Mouse (Mus musculus): ENCODE results near the gene Wdr18. TPM values are rescaled to one million over a fixed set of nuclear protein-coding genes. Genes with fewer than 3 reads are reported as not detected.

The Wdr18 gene
- total and polyA plus RNA-seq, 2 experiments = 24.8 to 63.3 TPM

DNA sequence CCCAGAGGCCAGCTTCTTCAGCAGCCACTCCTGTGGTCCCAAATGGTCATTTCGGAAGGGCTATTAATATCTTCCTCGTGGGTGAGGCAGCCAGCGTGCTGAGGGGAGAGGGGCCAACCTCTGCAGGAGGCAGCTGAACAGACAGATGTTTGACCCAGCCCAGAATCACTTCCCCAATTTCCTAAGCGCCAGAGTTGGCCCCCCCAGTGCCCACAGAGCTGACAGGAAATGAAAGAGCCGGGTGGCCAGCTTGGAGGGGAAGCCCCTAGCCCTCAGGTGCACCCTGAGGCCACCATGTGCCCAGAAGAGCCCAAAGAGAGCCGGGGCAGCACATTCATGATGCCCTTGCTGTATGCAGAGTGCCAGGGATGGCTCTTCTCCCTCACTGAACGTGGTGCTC, 19.2 kb upstream of the Wdr18 start:
- no peaks in the 10 kb centered on the region for H3K36me3 ChIP-seq (ENCODE audit: control insufficient read depth, insufficient read depth, low read length)
- 77% methylated on average over 7 of the region's 7 CpGs for WGBS
- H3K27me3 ChIP-seq (ENCODE audit: control insufficient read depth, insufficient read depth, low read length) = no peaks in the 10 kb centered on the region
- H3K4me3 ChIP-seq (ENCODE audit: insufficient read depth, low read depth, low read length) = no peak overlapping the region
- H3K4me1 ChIP-seq (ENCODE audit: control insufficient read depth, insufficient read depth, low read length) = peaks cover 15% of the 10 kb centered on the region
- no peak overlapping the region for H3K9ac ChIP-seq (ENCODE audit: low read depth, low read length)
- H3K27ac ChIP-seq (replicated peaks; ENCODE audit: insufficient read depth, low read depth, low read length) = no peak overlapping the region
- H3K79me2 ChIP-seq (ENCODE audit: control insufficient read depth, insufficient read depth, low read length) = no peaks in the 10 kb centered on the region; the same call in 1 of the 2 replicates
- TF ChIP-seq POLR2A (IDR thresholded peaks at IDR 0.05; ENCODE audit: extremely low read depth, insufficient read depth, low read length) (no peak), CTCF (IDR thresholded peaks at IDR 0.05; ENCODE audit: low read depth, low read length) (no peak)
- no peak for DNase-seq (ENCODE audit: extremely low read depth, low read depth, low spot score)

GRCm38 (mm10) chr10:79942988-79943387, 17.0 kb upstream of the Wdr18 start:
- no peak overlapping the region for H3K27ac ChIP-seq (replicated peaks; ENCODE audit: insufficient read depth, low read depth, low read length)
- no peaks in the 10 kb centered on the region for H3K27me3 ChIP-seq (ENCODE audit: control insufficient read depth, insufficient read depth, low read length)
- H3K4me3 ChIP-seq (ENCODE audit: insufficient read depth, low read depth, low read length) = no peak overlapping the region
- WGBS = 93% methylated on average over 1 of the region's 1 CpGs
- no peak for DNase-seq (ENCODE audit: extremely low read depth, low read depth, low spot score)
- no peaks in the 10 kb centered on the region for H3K36me3 ChIP-seq (ENCODE audit: control insufficient read depth, insufficient read depth, low read length)
- no peak overlapping the region for H3K9ac ChIP-seq (ENCODE audit: low read depth, low read length)
- no peaks in the 10 kb centered on the region; the same call in 1 of the 2 replicates for H3K79me2 ChIP-seq (ENCODE audit: control insufficient read depth, insufficient read depth, low read length)
- H3K4me1 ChIP-seq (ENCODE audit: control insufficient read depth, insufficient read depth, low read length) = no peaks in the 10 kb centered on the region
- TF ChIP-seq CTCF (IDR thresholded peaks at IDR 0.05; ENCODE audit: low read depth, low read length) (no peak), POLR2A (IDR thresholded peaks at IDR 0.05; ENCODE audit: extremely low read depth, insufficient read depth, low read length) (no peak)

DNA sequence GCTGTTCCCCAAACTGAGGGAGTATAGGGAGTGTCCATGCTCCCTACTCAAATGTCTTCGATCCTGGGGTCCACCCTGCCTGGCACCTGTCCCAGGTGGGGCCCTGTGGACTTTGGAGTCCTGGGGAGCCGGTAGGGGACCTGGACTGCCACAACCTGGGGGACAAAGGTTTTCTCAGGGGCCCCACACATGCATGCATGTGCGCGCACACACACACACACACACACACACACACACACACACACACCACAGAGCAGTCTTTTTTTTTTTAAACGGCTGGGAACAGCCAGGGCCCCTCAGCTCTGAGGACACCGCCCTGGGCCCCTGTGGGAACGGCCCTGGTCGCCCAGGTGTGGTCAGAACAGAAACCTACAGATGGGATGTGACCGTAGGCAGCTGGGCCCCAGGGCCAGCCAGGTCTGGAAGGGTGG, 16.5 kb upstream of the Wdr18 start:
- Histone ChIP-seq H3K79me2 (ENCODE audit: control insufficient read depth, insufficient read depth, low read length) (no peaks in the 10 kb centered on the region), H3K4me3 (ENCODE audit: insufficient read depth, low read depth, low read length) (no peak overlapping the region), H3K36me3 (ENCODE audit: control insufficient read depth, insufficient read depth, low read length) (no peaks in the 10 kb centered on the region), H3K27me3 (ENCODE audit: control insufficient read depth, insufficient read depth, low read length) (no peaks in the 10 kb centered on the region), H3K27ac (replicated peaks; ENCODE audit: insufficient read depth, low read depth, low read length) (no peak overlapping the region), H3K4me1 (ENCODE audit: control insufficient read depth, insufficient read depth, low read length) (no peaks in the 10 kb centered on the region), H3K9ac (ENCODE audit: low read depth, low read length) (no peak overlapping the region)
- no peak for TF ChIP-seq POLR2A (IDR thresholded peaks at IDR 0.05; ENCODE audit: extremely low read depth, insufficient read depth, low read length)
- TF ChIP-seq CTCF (IDR thresholded peaks at IDR 0.05; ENCODE audit: low read depth, low read length) = no peak
- DNase-seq (ENCODE audit: extremely low read depth, low read depth, low spot score) = no peak
- 80% methylated on average over 9 of the region's 9 CpGs for WGBS

GRCm38 (mm10) chr10:79945507-79946234, 14.3 kb upstream of the Wdr18 start:
- Histone ChIP-seq H3K79me2 (ENCODE audit: control insufficient read depth, insufficient read depth, low read length) (no peaks in the 10 kb centered on the region), H3K4me3 (ENCODE audit: insufficient read depth, low read depth, low read length) (no peak overlapping the region), H3K27ac (replicated peaks; ENCODE audit: insufficient read depth, low read depth, low read length) (no peak overlapping the region), H3K27me3 (ENCODE audit: control insufficient read depth, insufficient read depth, low read length) (no peaks in the 10 kb centered on the region), H3K4me1 (ENCODE audit: control insufficient read depth, insufficient read depth, low read length) (no peaks in the 10 kb centered on the region), H3K36me3 (ENCODE audit: control insufficient read depth, insufficient read depth, low read length) (no peaks in the 10 kb centered on the region), H3K9ac (ENCODE audit: low read depth, low read length) (no peak overlapping the region)
- WGBS = 85% methylated on average over 16 of the region's 16 CpGs
- TF ChIP-seq POLR2A (IDR thresholded peaks at IDR 0.05; ENCODE audit: extremely low read depth, insufficient read depth, low read length) = no peak
- TF ChIP-seq CTCF (IDR thresholded peaks at IDR 0.05; ENCODE audit: low read depth, low read length) = no peak
- no peak for DNase-seq (ENCODE audit: extremely low read depth, low read depth, low spot score)

GRCm38 (mm10) chr10:79946752-79947322, 13.1 kb upstream of the Wdr18 start:
- no peaks in the 10 kb centered on the region for H3K79me2 ChIP-seq (ENCODE audit: control insufficient read depth, insufficient read depth, low read length)
- H3K27me3 ChIP-seq (ENCODE audit: control insufficient read depth, insufficient read depth, low read length) = no peaks in the 10 kb centered on the region
- H3K36me3 ChIP-seq (ENCODE audit: control insufficient read depth, insufficient read depth, low read length) = no peaks in the 10 kb centered on the region
- H3K4me3 ChIP-seq (ENCODE audit: insufficient read depth, low read depth, low read length) = no peak overlapping the region
- H3K27ac ChIP-seq (replicated peaks; ENCODE audit: insufficient read depth, low read depth, low read length) = no peak overlapping the region
- TF ChIP-seq POLR2A (IDR thresholded peaks at IDR 0.05; ENCODE audit: extremely low read depth, insufficient read depth, low read length) (no peak), CTCF (IDR thresholded peaks at IDR 0.05; ENCODE audit: low read depth, low read length) (no peak)
- DNase-seq (ENCODE audit: extremely low read depth, low read depth, low spot score) = no peak
- no peak overlapping the region for H3K9ac ChIP-seq (ENCODE audit: low read depth, low read length)
- 80% methylated on average over 7 of the region's 7 CpGs for WGBS
- H3K4me1 ChIP-seq (ENCODE audit: control insufficient read depth, insufficient read depth, low read length) = no peaks in the 10 kb centered on the region

DNA sequence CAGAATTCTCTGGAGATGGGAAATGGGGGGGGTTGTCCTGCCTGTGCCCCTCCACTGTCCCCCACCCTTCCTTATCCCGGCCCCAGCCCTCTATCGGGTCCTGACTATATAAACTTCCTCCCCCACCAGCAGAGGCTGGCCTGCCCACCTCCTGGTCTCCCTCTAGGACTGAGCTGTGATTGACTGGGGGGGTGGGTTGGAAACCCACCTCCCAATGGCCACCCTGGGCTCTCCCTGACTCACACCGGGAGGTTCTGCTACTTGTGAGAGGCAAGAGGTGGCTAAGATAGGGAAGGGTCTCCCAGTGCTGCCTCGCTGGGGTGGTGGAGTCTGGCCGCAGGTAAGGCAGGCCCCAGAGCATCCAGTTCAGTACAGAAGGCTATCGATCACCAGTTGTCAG, 12.4 kb upstream of the Wdr18 start:
- H3K27ac ChIP-seq (replicated peaks; ENCODE audit: insufficient read depth, low read depth, low read length) = no peak overlapping the region
- no peak for DNase-seq (ENCODE audit: extremely low read depth, low read depth, low spot score)
- H3K4me3 ChIP-seq (ENCODE audit: insufficient read depth, low read depth, low read length) = no peak overlapping the region
- H3K27me3 ChIP-seq (ENCODE audit: control insufficient read depth, insufficient read depth, low read length) = no peaks in the 10 kb centered on the region
- 92% methylated on average over 6 of the region's 6 CpGs for WGBS
- H3K9ac ChIP-seq (ENCODE audit: low read depth, low read length) = no peak overlapping the region
- H3K36me3 ChIP-seq (ENCODE audit: control insufficient read depth, insufficient read depth, low read length) = no peaks in the 10 kb centered on the region
- H3K79me2 ChIP-seq (ENCODE audit: control insufficient read depth, insufficient read depth, low read length) = no peaks in the 10 kb centered on the region
- TF ChIP-seq CTCF (IDR thresholded peaks at IDR 0.05; ENCODE audit: low read depth, low read length) (no peak), POLR2A (IDR thresholded peaks at IDR 0.05; ENCODE audit: extremely low read depth, insufficient read depth, low read length) (no peak)
- no peaks in the 10 kb centered on the region for H3K4me1 ChIP-seq (ENCODE audit: control insufficient read depth, insufficient read depth, low read length)
